Mouse (Mus musculus): ENCODE results near the gene Rer1.

Gene Rer1

DNA sequence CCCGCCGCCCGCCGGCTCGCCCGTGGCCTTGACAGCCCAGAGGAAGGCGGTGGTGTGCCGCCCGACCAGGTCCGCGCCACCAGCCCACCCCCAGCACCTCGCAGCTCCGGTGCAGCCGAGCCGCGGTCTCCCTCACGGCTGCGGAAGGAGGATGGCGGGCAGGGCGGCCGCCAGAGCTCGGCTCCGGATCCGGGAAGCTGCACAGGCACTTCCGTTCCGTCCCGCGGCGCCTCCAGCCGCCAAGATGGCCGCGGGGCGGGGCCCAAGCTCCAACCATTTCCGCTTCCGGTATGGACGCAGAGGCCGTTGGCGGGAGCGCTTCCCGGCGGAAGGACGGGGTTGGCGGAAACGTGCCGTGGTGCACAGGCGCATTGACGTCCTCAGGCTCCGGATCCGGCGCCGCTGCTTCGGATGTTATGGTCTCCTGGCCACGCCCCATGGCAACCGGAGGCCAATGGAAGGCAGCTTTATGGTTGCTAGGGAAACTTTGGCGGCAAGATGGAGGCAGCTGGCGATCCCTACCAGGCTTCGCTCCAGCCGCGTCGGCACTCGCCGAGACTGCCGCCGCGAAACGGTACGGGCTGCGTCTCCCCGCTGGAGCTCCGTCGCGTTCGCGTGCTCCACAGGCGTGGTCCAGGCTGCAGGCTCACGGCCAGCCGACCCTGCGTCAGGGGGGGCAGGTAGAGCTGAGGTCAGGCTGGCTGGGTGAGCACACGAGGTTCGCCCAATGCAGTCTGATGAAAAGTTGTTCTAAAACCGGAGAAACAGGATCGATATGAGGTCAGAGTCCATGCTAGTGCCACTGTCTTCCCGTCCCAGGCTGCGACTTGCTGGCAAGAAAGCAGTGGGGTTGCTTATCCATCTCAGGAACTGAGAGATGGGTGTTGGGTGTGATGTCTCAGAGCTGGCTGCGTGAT, at the start of gene Rer1, which contains the start of gene Morn1:
Gene Rer1, minus strand, starts transcription at position 275 of the 917 bp plus-strand sequence.
Gene Morn1, plus strand, starts transcription at position 470 of the 917 bp plus-strand sequence.
- peak; percentile 100 for DNase-seq

DNA sequence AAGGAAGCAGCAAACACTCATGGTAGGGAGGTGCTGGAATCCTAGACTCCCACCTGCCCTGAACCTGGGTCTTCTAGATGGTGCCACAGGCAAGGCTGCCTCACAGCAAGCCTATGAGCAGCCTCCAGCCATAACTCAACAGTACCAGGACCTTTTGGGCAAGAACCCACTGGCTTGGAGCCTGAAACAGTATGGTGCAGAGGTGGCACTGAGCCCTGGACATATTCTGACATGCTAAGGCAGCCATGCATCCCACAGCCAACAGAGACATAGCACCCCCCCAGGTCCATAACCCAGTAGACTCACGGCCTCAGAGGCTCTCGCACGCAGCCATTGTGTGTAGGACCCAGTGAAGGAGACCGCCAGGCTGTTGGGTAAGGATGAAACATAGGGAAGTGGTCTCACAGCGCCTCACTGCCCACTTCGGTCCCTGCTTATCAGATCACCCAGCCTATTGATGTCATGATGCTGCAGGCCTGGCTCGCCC, 48.5 kb upstream of the Rer1 start:
- DNase-seq: no peak

GRCm38 (mm10) chr4:155133658-155134417, 47.7 kb upstream of the Rer1 start:
- no peak for DNase-seq

DNA sequence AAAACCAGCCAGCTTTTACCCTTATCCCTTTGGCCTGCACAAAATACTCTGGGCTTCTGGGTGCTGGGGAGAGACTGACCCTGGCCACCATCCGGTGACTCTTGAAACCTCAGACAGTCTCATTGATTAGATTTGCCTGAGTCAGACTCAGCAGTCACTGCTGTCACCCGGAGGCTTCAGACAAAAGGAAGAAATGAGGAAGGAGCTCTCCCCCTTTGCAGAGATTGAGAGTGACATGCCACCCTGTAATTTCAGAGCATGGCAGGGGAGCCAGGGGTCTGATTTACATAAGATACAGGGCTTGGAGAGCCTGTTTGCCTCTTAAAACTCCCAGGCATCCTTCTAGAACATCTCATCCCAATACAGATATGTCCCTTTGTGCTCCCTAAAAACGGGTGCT, 47.0 kb upstream of the Rer1 start:
- DNase-seq: no peak

DNA sequence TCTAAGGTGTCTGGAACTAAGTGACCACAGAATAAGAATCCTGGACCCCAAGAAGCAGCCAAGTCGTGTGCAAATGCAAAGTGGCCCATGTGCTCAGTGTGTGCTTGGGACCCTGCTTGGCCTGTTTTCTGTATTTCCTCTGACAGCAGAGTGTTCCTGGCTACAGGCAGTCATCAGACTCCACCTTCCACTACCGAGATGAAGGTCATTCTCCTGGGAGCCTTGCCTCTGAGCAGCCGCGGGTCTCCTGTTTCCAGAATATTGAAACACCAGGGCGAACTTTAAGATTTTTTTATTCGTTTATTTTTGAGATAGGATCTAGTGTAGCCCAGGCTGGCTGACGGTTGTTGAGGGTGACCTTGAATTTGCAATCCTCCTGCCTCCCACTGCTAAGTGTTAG, 44.4 kb upstream of the Rer1 start:
- DNase-seq: no peak

DNA sequence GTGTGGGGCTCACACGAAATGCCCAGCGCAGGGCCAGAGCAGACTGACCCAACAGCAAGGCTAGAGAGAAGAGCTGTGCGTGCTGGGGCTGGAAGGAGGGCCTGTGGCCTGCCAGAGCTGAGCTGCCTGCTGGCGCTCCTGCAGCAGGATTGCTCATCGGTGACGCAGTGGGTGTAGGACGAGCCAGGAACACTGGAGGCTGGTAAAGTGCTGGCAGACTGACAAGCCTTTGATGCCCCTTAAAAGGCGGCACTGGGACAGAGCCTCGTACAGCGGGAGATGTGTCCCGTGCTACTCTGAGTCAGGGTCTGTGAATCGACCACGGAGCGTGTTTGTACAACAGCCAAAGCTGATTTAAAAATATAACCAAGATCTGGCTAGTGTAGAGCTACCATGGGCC, 43.8 kb upstream of the Rer1 start:
- DNase-seq: peak; percentile 83 to 84

GRCm38 (mm10) chr4:155129132-155129917, 43.1 kb upstream of the Rer1 start:
- no peak for DNase-seq

GRCm38 (mm10) chr4:155128411-155128810, 42.2 kb upstream of the Rer1 start:
- DNase-seq: no peak

GRCm38 (mm10) chr4:155126602-155127372, 40.6 kb upstream of the Rer1 start:
- DNase-seq: no peak

DNA sequence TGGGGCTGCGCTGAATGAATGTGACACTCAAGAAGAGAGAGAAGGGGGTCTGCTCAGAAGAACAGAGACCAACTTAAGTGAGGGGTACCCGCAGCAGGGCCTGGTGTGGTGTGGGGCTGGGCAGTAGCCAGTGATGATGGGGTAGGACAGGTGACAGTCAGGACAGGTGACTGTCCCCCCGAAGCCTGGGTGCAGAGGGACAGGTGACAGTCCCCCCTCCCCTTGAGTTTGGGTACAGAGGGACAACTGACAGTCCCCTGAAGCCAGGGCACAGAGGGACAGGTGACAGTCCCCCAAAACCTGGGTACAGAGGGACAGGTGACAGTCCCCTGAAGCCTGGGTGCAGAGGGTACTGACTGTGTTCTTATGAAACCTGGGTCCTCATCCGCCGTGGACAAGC, 40.0 kb upstream of the Rer1 start:
- no peak for DNase-seq

- DNase-seq: no peak
These were observed 39.1 kb upstream of the Rer1 start for GRCm38 (mm10) chr4:155125310-155125709.

GRCm38 (mm10) chr4:155123868-155124534, 37.8 kb upstream of the Rer1 start:
- DNase-seq: no peak

- peak; percentile 82 to 89 for DNase-seq
These were observed 36.4 kb upstream of the Rer1 start for GRCm38 (mm10) chr4:155122444-155123040.

DNA sequence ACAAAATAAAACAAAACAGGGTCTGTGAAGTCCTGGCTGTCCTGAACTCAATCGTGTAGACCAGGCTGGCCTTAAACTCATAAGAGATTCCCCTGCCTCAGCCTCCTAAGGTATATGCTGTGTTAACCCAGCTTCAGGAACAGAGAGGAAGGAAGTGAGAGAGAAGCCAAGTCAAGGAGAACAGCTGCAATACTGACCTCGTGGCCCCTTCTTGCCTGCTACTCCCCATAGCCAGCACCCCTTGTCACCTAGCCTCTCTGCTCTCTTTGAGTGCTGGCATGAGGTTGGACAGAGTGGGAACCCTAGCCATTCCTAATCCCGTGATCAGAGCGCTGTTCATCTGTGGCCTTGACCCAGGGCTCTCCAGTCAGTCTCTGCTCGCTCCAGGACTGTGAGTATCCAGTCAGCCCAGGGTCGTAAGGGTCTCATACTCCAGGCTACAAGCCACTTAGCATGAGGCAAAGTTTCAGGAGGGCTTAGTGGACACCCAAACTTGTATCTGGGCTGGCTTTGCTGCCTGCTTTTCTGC, 35.8 kb upstream of the Rer1 start:
- DNase-seq: no peak

GRCm38 (mm10) chr4:155121222-155121621, 35.0 kb upstream of the Rer1 start:
- DNase-seq: no peak

- DNase-seq: no peak
These were observed 34.4 kb upstream of the Rer1 start for GRCm38 (mm10) chr4:155120583-155120982.

- DNase-seq: no peak
These were observed 33.9 kb upstream of the Rer1 start for GRCm38 (mm10) chr4:155120038-155120437.

- no peak for DNase-seq
These were observed 32.1 kb upstream of the Rer1 start for GRCm38 (mm10) chr4:155118278-155118677.

DNA sequence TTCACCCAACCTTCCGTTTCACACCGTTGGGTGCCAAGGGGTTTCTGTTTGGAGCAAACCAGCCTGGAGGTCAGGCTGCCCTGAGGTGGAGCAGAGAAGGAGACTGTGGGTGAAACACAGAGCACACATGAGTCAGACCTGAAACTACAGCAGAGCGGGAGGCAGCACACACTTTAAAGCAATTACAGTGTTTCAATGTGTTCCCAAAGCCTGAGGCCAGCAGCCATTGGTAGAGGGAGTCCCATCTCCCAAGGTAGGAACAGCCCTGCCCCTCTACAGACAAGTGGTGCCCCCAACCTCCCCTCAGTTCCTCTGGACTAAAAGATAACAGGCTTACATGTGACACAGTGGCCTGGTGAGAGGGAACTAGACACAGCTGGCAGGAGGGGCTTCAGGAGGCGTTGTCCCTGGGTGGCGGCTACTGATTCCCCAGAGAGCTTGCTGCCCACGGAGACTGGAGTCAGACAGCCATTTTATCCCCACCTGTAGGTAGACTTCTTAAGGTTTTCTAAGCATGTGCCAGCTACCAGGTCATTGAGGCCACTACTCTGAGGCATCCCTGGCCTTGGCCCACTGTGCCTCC, 31.3 kb upstream of the Rer1 start:
- no peak for DNase-seq

- DNase-seq: no peak
These were observed 30.4 kb upstream of the Rer1 start for GRCm38 (mm10) chr4:155116607-155117006.

Measured in cerebellum, postnatal 14 days (tissue).